ENCODE assay signal across 1 mouse cellular context in the genomic region with DNA sequence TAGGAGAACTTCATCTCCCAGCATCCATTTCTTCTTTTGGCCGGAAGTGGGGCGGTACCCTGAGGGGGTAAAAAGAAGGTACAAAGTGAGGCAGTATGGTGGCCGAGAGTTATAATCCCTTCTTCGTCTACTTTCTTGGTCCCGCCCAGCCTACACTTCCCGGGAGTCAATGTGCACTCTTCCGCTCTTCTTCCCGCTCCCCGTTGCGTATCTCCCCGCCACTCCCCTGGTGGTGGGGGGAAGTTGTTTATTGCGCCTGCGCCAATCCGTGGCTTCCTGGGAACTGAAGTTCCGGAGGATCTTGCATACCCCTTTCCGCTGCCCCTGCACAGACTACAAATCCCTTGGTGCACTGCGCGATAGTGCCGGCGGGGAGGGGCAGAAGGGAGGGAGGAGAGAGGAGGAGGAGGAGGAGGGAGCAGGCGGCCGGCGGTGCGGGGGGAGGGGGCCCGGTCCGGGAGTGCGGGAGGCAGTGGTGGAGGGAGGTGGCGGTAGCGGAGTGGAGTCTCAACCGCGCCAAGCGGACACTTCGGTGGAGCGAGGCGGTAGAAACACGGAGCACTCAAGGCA.
TF ChIP-seq lines count a peak whose summit lies in the region.

A gene (plus strand): TSS at position 387 of the 570 bp plus-strand sequence.

TF ChIP-seq in CH12.LX, 34 proteins besides CTCF, POLR2A, EP300 and RAD21 (continued from another document):
- TF ChIP-seq ZC3H11A (IDR thresholded peaks at IDR 0.05; ENCODE audit: low read depth, low read length) = no peak
- TF ChIP-seq TCF12 (IDR thresholded peaks at IDR 0.05; ENCODE audit: low read depth, low read length) = peak; percentile 72
- peak; percentile 37; the same call in 1 of the 2 replicates for TF ChIP-seq MAX (IDR thresholded peaks at IDR 0.05; ENCODE audit: low read length)
- peak; percentile 98 for TF ChIP-seq ELF1 (IDR thresholded peaks at IDR 0.05; ENCODE audit: low read depth, low read length)
- TF ChIP-seq CHD1 (IDR thresholded peaks at IDR 0.05; ENCODE audit: low read depth, low read length) = no peak
- TF ChIP-seq USF1 (IDR thresholded peaks at IDR 0.05; ENCODE audit: low read depth, low read length) = no peak; the same call in 1 of the 2 replicates
- TF ChIP-seq NELFE (IDR thresholded peaks at IDR 0.05; ENCODE audit: low read depth, low read length) = peak; percentile 75
- peak; percentile 93 for TF ChIP-seq NRF1 (IDR thresholded peaks at IDR 0.05; ENCODE audit: low read depth, low read length)
- TF ChIP-seq CHD2 (IDR thresholded peaks at IDR 0.05; ENCODE audit: low read length) = peak; percentile 91
- peak; percentile 98 for TF ChIP-seq E2F4 (IDR thresholded peaks at IDR 0.05; ENCODE audit: insufficient replicate concordance, low read depth, low read length)
- peak; percentile 88 for TF ChIP-seq SIN3A (IDR thresholded peaks at IDR 0.05; ENCODE audit: low read length)
- peak; percentile 91 for TF ChIP-seq ZMIZ1 (IDR thresholded peaks at IDR 0.05; ENCODE audit: low read depth, low read length)
- peak; percentile 52; the same call in 1 of the 2 replicates for TF ChIP-seq ETS1 (conservative IDR thresholded peaks at IDR 0.05; ENCODE audit: low read depth, low read length)
